Mouse (Mus musculus): ENCODE data around the gene Scnn1a. TPM values are rescaled to one million over a fixed set of nuclear protein-coding genes. Genes with fewer than 3 reads are reported as not detected.

Scnn1a gene
- 0.37 TPM for polyA plus RNA-seq (2014; fragmentation: Illumina TruSeq; extraction: RNeasy Lipid Tissue Mini Kit (QIAGEN cat#74804); ENCODE audit: low read depth, low replicate concordance)

GRCm38 (mm10) chr6:125320323-125320722, at the start of gene Scnn1a:
Gene Scnn1a, plus strand, starts transcription at chr6:125320659.

GRCm38 (mm10) chr6:125285890-125286289, 34.6 kb upstream of the Scnn1a start, which contains the start of gene Tuba3a:
Gene Tuba3a, minus strand, starts transcription at chr6:125286042.

GRCm38 (mm10) chr6:125313546-125314230, 6.8 kb upstream of the Scnn1a start, which contains the start of gene Ltbr:
Gene Ltbr, minus strand, starts transcription at chr6:125313885.

GRCm38 (mm10) chr6:125348721-125349574, 28.5 kb downstream of the Scnn1a start, which contains the start of gene Tnfrsf1a:
Gene Tnfrsf1a, plus strand, starts transcription at chr6:125349362.

GRCm38 (mm10) chr6:125380372-125381360, 60.2 kb downstream of the Scnn1a start, which contains the start of gene Plekhg6:
Gene Plekhg6, minus strand, starts transcription at chr6:125380793.

Other genes starting within 250 kb of the Scnn1a start
- gene Chd4, start 224.7 kb upstream of the Scnn1a start, polyA plus RNA-seq (2014; fragmentation: Illumina TruSeq; extraction: RNeasy Lipid Tissue Mini Kit (QIAGEN cat#74804); ENCODE audit: low read depth, low replicate concordance), result 86.4 TPM
- gene Nop2, start 188.8 kb upstream of the Scnn1a start, polyA plus RNA-seq (2014; fragmentation: Illumina TruSeq; extraction: RNeasy Lipid Tissue Mini Kit (QIAGEN cat#74804); ENCODE audit: low read depth, low replicate concordance), result 16.6 TPM
- 14.3 TPM for gene Iffo1, start 175.4 kb upstream of the Scnn1a start, polyA plus RNA-seq (2014; fragmentation: Illumina TruSeq; extraction: RNeasy Lipid Tissue Mini Kit (QIAGEN cat#74804); ENCODE audit: low read depth, low replicate concordance)
- gene Gapdh, start 154.2 kb upstream of the Scnn1a start, polyA plus RNA-seq (2014; fragmentation: Illumina TruSeq; extraction: RNeasy Lipid Tissue Mini Kit (QIAGEN cat#74804); ENCODE audit: low read depth, low replicate concordance), result 4,016 TPM
- 18.6 TPM for gene Ncapd2, start 129.0 kb upstream of the Scnn1a start, polyA plus RNA-seq (2014; fragmentation: Illumina TruSeq; extraction: RNeasy Lipid Tissue Mini Kit (QIAGEN cat#74804); ENCODE audit: low read depth, low replicate concordance)
- 266 TPM for gene Mrpl51, start 128.9 kb upstream of the Scnn1a start, polyA plus RNA-seq (2014; fragmentation: Illumina TruSeq; extraction: RNeasy Lipid Tissue Mini Kit (QIAGEN cat#74804); ENCODE audit: low read depth, low replicate concordance)
- 10.0 TPM for gene Vamp1, start 105.1 kb upstream of the Scnn1a start, polyA plus RNA-seq (2014; fragmentation: Illumina TruSeq; extraction: RNeasy Lipid Tissue Mini Kit (QIAGEN cat#74804); ENCODE audit: low read depth, low replicate concordance)
- gene Tapbpl, start 88.8 kb upstream of the Scnn1a start, polyA plus RNA-seq (2014; fragmentation: Illumina TruSeq; extraction: RNeasy Lipid Tissue Mini Kit (QIAGEN cat#74804); ENCODE audit: low read depth, low replicate concordance), result 6.8 TPM
- not detected for gene Cd27, start 83.6 kb upstream of the Scnn1a start, polyA plus RNA-seq (2014; fragmentation: Illumina TruSeq; extraction: RNeasy Lipid Tissue Mini Kit (QIAGEN cat#74804); ENCODE audit: low read depth, low replicate concordance)
- gene Tuba3a, start 34.6 kb upstream of the Scnn1a start, polyA plus RNA-seq (2014; fragmentation: Illumina TruSeq; extraction: RNeasy Lipid Tissue Mini Kit (QIAGEN cat#74804); ENCODE audit: low read depth, low replicate concordance), result not detected
- 31.2 TPM for gene Ltbr, start 6.8 kb upstream of the Scnn1a start, polyA plus RNA-seq (2014; fragmentation: Illumina TruSeq; extraction: RNeasy Lipid Tissue Mini Kit (QIAGEN cat#74804); ENCODE audit: low read depth, low replicate concordance)
- gene Tnfrsf1a, start 28.7 kb downstream of the Scnn1a start, polyA plus RNA-seq (2014; fragmentation: Illumina TruSeq; extraction: RNeasy Lipid Tissue Mini Kit (QIAGEN cat#74804); ENCODE audit: low read depth, low replicate concordance), result 39.9 TPM
- gene Plekhg6, start 60.1 kb downstream of the Scnn1a start, polyA plus RNA-seq (2014; fragmentation: Illumina TruSeq; extraction: RNeasy Lipid Tissue Mini Kit (QIAGEN cat#74804); ENCODE audit: low read depth, low replicate concordance), result not detected
- gene Cd9, start 174.1 kb downstream of the Scnn1a start, polyA plus RNA-seq (2014; fragmentation: Illumina TruSeq; extraction: RNeasy Lipid Tissue Mini Kit (QIAGEN cat#74804); ENCODE audit: low read depth, low replicate concordance), result 72.0 TPM
- 55.2 TPM for gene Vwf, start 226.1 kb downstream of the Scnn1a start, polyA plus RNA-seq (2014; fragmentation: Illumina TruSeq; extraction: RNeasy Lipid Tissue Mini Kit (QIAGEN cat#74804); ENCODE audit: low read depth, low replicate concordance)